Mouse (Mus musculus) neural tube, embryonic 11.5 days (tissue): ENCODE results near the gene Sbk1. TPM values are rescaled to one million over a fixed set of nuclear protein-coding genes. Genes with fewer than 3 reads are reported as not detected.

Experiments
- ATAC-seq: fragments of 200-750 bp; cut with Nextera tagmentation; 2 replicates; pipeline ENCODE4 v1.8.0; 2017; ENCODE audit warnings: moderate number of reproducible peaks, mild to moderate bottlenecking, moderate TSS enrichment, moderate library complexity; ENCODE audit not compliant: insufficient read depth, low FRiP score, low TSS enrichment
- DNase-seq: peaks from one replicate; pipeline ENCODE4 v3.0.0-alpha.2; 2015; ENCODE audit warnings: low spot score
- H3K27ac ChIP-seq: fragments of 300-500 bp; sonication (generic); 2 replicates; pipeline ENCODE4 v1.5.1; 2014; ENCODE audit warnings: low read depth, mild to moderate bottlenecking, low read length
- H3K27me3 ChIP-seq: fragments of 300-500 bp; sonication (generic); 2 replicates; pipeline ENCODE4 v1.6.1; 2014; ENCODE audit warnings: mild to moderate bottlenecking, low read length, mixed read lengths; ENCODE audit not compliant: control insufficient read depth, insufficient read depth
- H3K36me3 ChIP-seq: fragments of 300-500 bp; sonication (generic); 2 replicates; pipeline ENCODE4 v1.6.1; 2014; ENCODE audit warnings: mild to moderate bottlenecking, low read length, moderate library complexity, mixed read lengths; ENCODE audit not compliant: control insufficient read depth, insufficient read depth
- H3K4me1 ChIP-seq: fragments of 300-500 bp; sonication (generic); 2 replicates; pipeline ENCODE4 v1.6.1; 2014; ENCODE audit warnings: low read length, mixed read lengths; ENCODE audit not compliant: control insufficient read depth, insufficient read depth
- H3K4me2 ChIP-seq: fragments of 300-500 bp; sonication (generic); 2 replicates; pipeline ENCODE4 v1.6.1; 2014; ENCODE audit warnings: low read depth, mild to moderate bottlenecking, moderate library complexity
- H3K4me3 ChIP-seq: fragments of 300-500 bp; sonication (generic); 2 replicates; pipeline ENCODE4 v1.5.1; 2014; ENCODE audit warnings: low read depth, low read length
- H3K9ac ChIP-seq: fragments of 300-500 bp; sonication (generic); 2 replicates; pipeline ENCODE4 v1.6.1; 2014; ENCODE audit warnings: mild to moderate bottlenecking, low read length
- H3K9me3 ChIP-seq: fragments of 300-500 bp; sonication (generic); 2 replicates; pipeline ENCODE4 v1.6.1; 2016; ENCODE audit warnings: low read length; ENCODE audit not compliant: control insufficient read depth
- whole genome bisulfite sequencing: fragments of 180-500 bp; shearing (Covaris S2); extraction: QIAGEN DNeasy Blood & Tissue Kit; methylation state at CpG from one replicate; pipeline ENCODE4 v1.1.7; 2014; 5-methylcytosine and 5-hydroxymethylcytosine counted together
- polyA plus RNA-seq: library from polyadenylated mRNA; unstranded; fragments of >200 nt; fragmentation: Nextera tagmentation; extraction: Ambion mirVana; gene quantifications from 2 replicates; pipeline ENCODE4 v1.2.1, GENCODE M21; 2014

Sbk1 gene
- 206 and 227 TPM in 2 replicates for polyA plus RNA-seq

- peak; percentile 90 for ATAC-seq
- Histone ChIP-seq H3K27me3 (no peaks in the 10 kb centered on the region), H3K4me2 (peak within 1 kb of the TSS; percentile 91), H3K27ac (peak within 1 kb of the TSS; percentile 96), H3K9me3 (no peaks in the 10 kb centered on the region), H3K4me3 (peak within 1 kb of the TSS; percentile 99), H3K36me3 (peaks cover 12% of the 10 kb centered on the region; the same call in 1 of the 2 replicates), H3K9ac (peak within 1 kb of the TSS; percentile 100), H3K4me1 (peaks cover 32% of the 10 kb centered on the region)
- WGBS = under 1% methylated on average over 78 of the region's 85 CpGs
- DNase-seq = peak; percentile 94
Observed at GRCm38 (mm10) chr7:126271712-126272683, at the start of gene Sbk1. Sbk1 (plus strand) TSS chr7:126272619.

- WGBS = 61% methylated on average over 3 of the region's 3 CpGs
- no peak overlapping the region for H3K9ac ChIP-seq
- H3K27ac ChIP-seq = no peak overlapping the region
- no peaks in the 10 kb centered on the region for H3K36me3 ChIP-seq
- H3K9me3 ChIP-seq = no peaks in the 10 kb centered on the region
- ATAC-seq = no peak
- H3K4me1 ChIP-seq = no peaks in the 10 kb centered on the region
- no peak overlapping the region for H3K4me3 ChIP-seq
- H3K27me3 ChIP-seq = no peaks in the 10 kb centered on the region
- no peak for DNase-seq
- H3K4me2 ChIP-seq = no peak overlapping the region
Observed at GRCm38 (mm10) chr7:126222753-126223152, 49.7 kb upstream of the Sbk1 start.

- Histone ChIP-seq H3K4me2 (no peak overlapping the region), H3K4me1 (no peaks in the 10 kb centered on the region), H3K4me3 (no peak overlapping the region), H3K27me3 (no peaks in the 10 kb centered on the region), H3K36me3 (no peaks in the 10 kb centered on the region), H3K9me3 (no peaks in the 10 kb centered on the region), H3K27ac (no peak overlapping the region), H3K9ac (no peak overlapping the region)
- DNase-seq (no peak), ATAC-seq (no peak)
- WGBS = 20% methylated on average over 5 of the region's 5 CpGs
Observed at GRCm38 (mm10) chr7:126226136-126226535, 46.3 kb upstream of the Sbk1 start.

- Histone ChIP-seq H3K4me2 (no peak overlapping the region), H3K27me3 (no peaks in the 10 kb centered on the region), H3K9ac (no peak overlapping the region), H3K27ac (no peak overlapping the region), H3K4me3 (no peak overlapping the region), H3K4me1 (no peaks in the 10 kb centered on the region), H3K36me3 (no peaks in the 10 kb centered on the region), H3K9me3 (no peaks in the 10 kb centered on the region)
- WGBS = 67% methylated on average over 8 of the region's 8 CpGs
- DNase-seq (no peak), ATAC-seq (no peak)
Observed at GRCm38 (mm10) chr7:126230357-126231148, 41.9 kb upstream of the Sbk1 start.

GRCm38 (mm10) chr7:126232345-126233071 is 39.9 kb upstream of the Sbk1 start:
- Histone ChIP-seq H3K27me3 (no peaks in the 10 kb centered on the region), H3K4me3 (no peak overlapping the region), H3K27ac (no peak overlapping the region), H3K9ac (no peak overlapping the region), H3K36me3 (no peaks in the 10 kb centered on the region), H3K9me3 (no peaks in the 10 kb centered on the region), H3K4me2 (no peak overlapping the region), H3K4me1 (no peaks in the 10 kb centered on the region)
- 84% methylated on average over 7 of the region's 8 CpGs for whole genome bisulfite sequencing
- DNase-seq (no peak), ATAC-seq (no peak)

GRCm38 (mm10) chr7:126234611-126235010 is 37.8 kb upstream of the Sbk1 start:
- DNase-seq (no peak), ATAC-seq (no peak)
- Histone ChIP-seq H3K9ac (no peak overlapping the region), H3K9me3 (no peaks in the 10 kb centered on the region), H3K27ac (no peak overlapping the region), H3K36me3 (no peaks in the 10 kb centered on the region), H3K4me1 (no peaks in the 10 kb centered on the region), H3K27me3 (no peaks in the 10 kb centered on the region), H3K4me2 (no peak overlapping the region), H3K4me3 (no peak overlapping the region)
- WGBS = 93% methylated on average over 3 of the region's 3 CpGs

GRCm38 (mm10) chr7:126236083-126236793 is 36.2 kb upstream of the Sbk1 start:
- DNase-seq (no peak), ATAC-seq (no peak)
- H3K36me3 ChIP-seq = no peaks in the 10 kb centered on the region
- no peaks in the 10 kb centered on the region for H3K4me1 ChIP-seq
- H3K4me2 ChIP-seq = no peak overlapping the region
- H3K27ac ChIP-seq = no peak overlapping the region
- 62% methylated on average over 11 of the region's 11 CpGs for WGBS
- H3K4me3 ChIP-seq = no peak overlapping the region
- no peaks in the 10 kb centered on the region for H3K27me3 ChIP-seq
- H3K9ac ChIP-seq = no peak overlapping the region
- H3K9me3 ChIP-seq = no peaks in the 10 kb centered on the region

GRCm38 (mm10) chr7:126236794-126237192 is 35.6 kb upstream of the Sbk1 start:
- Histone ChIP-seq H3K4me2 (no peak overlapping the region), H3K9ac (no peak overlapping the region), H3K27ac (no peak overlapping the region), H3K4me3 (no peak overlapping the region), H3K27me3 (no peaks in the 10 kb centered on the region), H3K9me3 (no peaks in the 10 kb centered on the region), H3K36me3 (no peaks in the 10 kb centered on the region), H3K4me1 (no peaks in the 10 kb centered on the region)
- DNase-seq (no peak), ATAC-seq (no peak)
- WGBS = 82% methylated on average over 5 of the region's 5 CpGs
